Mouse (Mus musculus) thymus, postnatal 4 days (tissue): ENCODE measurements around the gene Tnfsfm13.

ENCODE experiments used
- DNase-seq: peaks from one replicate; pipeline ENCODE4 v3.0.0; 2021

The Tnfsfm13 gene

GRCm38 (mm10) chr11:69635471-69635870 lies 60.4 kb downstream of the Tnfsfm13 start:
- no peak for DNase-seq

- no peak for DNase-seq
Measured at GRCm38 (mm10) chr11:69633128-69633866, 62.6 kb downstream of the Tnfsfm13 start.
